Mouse (Mus musculus) ES-Bruce4 (cell line): ENCODE results near the gene Wdr70. TPM values are rescaled to one million over a fixed set of nuclear protein-coding genes. Genes with fewer than 3 reads are reported as not detected.

Experiments
- H3K27ac ChIP-seq: 2 replicates; pipeline ENCODE4 v1.5.1; 2012; ENCODE audit warnings: low read length, inconsistent platforms; ENCODE audit not compliant: insufficient read depth
- H3K27me3 ChIP-seq: 2 replicates; pipeline ENCODE4 v1.6.1; 2012; ENCODE audit warnings: mild to moderate bottlenecking, low read length, inconsistent platforms; ENCODE audit not compliant: control insufficient read depth, poor library complexity, insufficient read depth, severe bottlenecking
- H3K36me3 ChIP-seq: 2 replicates; pipeline ENCODE4 v1.6.1; 2012; ENCODE audit warnings: inconsistent platforms, mild to moderate bottlenecking, low read length, moderate library complexity; ENCODE audit not compliant: control insufficient read depth, poor library complexity, insufficient read depth, severe bottlenecking
- H3K4me1 ChIP-seq: one replicate; pipeline ENCODE4 v1.8.1; 2011; ENCODE audit warnings: low read length; ENCODE audit not compliant: control insufficient read depth, insufficient read depth
- H3K4me3 ChIP-seq: 2 replicates; pipeline ENCODE4 v1.5.1; 2011; ENCODE audit warnings: low read depth, mild to moderate bottlenecking, low read length
- H3K9ac ChIP-seq: 2 replicates; pipeline ENCODE4 v1.6.1; 2012; ENCODE audit warnings: low read depth, mild to moderate bottlenecking, inconsistent platforms; ENCODE audit not compliant: poor library complexity, severe bottlenecking
- H3K9me3 ChIP-seq: replicated peaks from 2 replicates; pipeline ENCODE4 v1.6.1; 2012; ENCODE audit warnings: mild to moderate bottlenecking, low read length, inconsistent platforms; ENCODE audit not compliant: control insufficient read depth, poor library complexity, insufficient read depth, severe bottlenecking
- CTCF ChIP-seq: IDR thresholded peaks from one replicate; pipeline ENCODE4 v1.8.1; 2011; ENCODE audit warnings: low read depth, low read length
- EP300 ChIP-seq: IDR thresholded peaks from 2 replicates; pipeline ENCODE4 v1.6.1; 2011; ENCODE audit warnings: low read depth, low read length; ENCODE audit not compliant: insufficient read depth
- POLR2A ChIP-seq: IDR thresholded peaks from one replicate; pipeline ENCODE4 v1.8.1; 2011; ENCODE audit warnings: low read length; ENCODE audit not compliant: insufficient read depth
- polyA plus RNA-seq: library from polyadenylated mRNA; stranded (reverse); fragments of >200 nt; gene quantifications from 2 replicates; pipeline ENCODE4 v1.2.4, GENCODE M21; 2011; ENCODE audit warnings: low read depth; ENCODE audit not compliant: missing spikeins, insufficient read depth, insufficient read length

The Wdr70 gene
- polyA plus RNA-seq, 1 experiment: 65.5 TPM

- Histone ChIP-seq H3K9ac (no peak overlapping the region), H3K4me3 (no peak overlapping the region), H3K4me1 (no peaks in the 10 kb centered on the region), H3K27ac (no peak overlapping the region), H3K27me3 (no peaks in the 10 kb centered on the region), H3K36me3 (no peaks in the 10 kb centered on the region), H3K9me3 (no peaks in the 10 kb centered on the region)
- no peak for TF ChIP-seq CTCF
- no peak for TF ChIP-seq POLR2A
- no peak for TF ChIP-seq EP300
These were observed 100.9 kb downstream of the Wdr70 start for GRCm38 (mm10) chr15:7998095-7998494.

DNA sequence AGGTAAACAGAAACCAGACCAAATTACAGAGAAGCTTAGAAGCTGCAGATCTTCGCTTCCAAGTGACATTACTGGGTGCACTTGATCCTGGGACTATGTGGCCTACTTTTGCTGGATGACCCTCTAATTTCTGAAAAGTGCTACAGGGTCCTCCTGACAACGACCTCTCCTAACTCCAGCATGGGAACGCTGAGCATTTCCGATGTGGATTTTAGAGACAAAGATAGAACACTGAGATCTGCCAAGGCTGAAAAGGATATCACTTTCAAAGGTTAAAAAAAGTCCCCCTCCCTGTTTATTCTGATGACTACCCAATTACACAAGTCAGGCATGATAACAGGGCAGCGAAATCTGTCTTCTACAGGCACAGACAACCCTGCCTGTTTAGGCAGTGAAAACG is 105.3 kb downstream of the Wdr70 start:
- no peak overlapping the region for H3K4me3 ChIP-seq
- H3K9ac ChIP-seq: no peak overlapping the region
- no peaks in the 10 kb centered on the region for H3K4me1 ChIP-seq
- H3K27me3 ChIP-seq: no peaks in the 10 kb centered on the region
- H3K36me3 ChIP-seq: no peaks in the 10 kb centered on the region
- H3K27ac ChIP-seq: no peak overlapping the region
- H3K9me3 ChIP-seq: no peaks in the 10 kb centered on the region
- TF ChIP-seq CTCF (no peak), EP300 (no peak), POLR2A (no peak)

GRCm38 (mm10) chr15:7990101-7990500 is 108.9 kb downstream of the Wdr70 start:
- Histone ChIP-seq H3K9me3 (no peaks in the 10 kb centered on the region), H3K36me3 (no peaks in the 10 kb centered on the region), H3K4me1 (no peaks in the 10 kb centered on the region), H3K4me3 (no peak overlapping the region), H3K27ac (no peak overlapping the region), H3K27me3 (no peaks in the 10 kb centered on the region), H3K9ac (no peak overlapping the region)
- no peak for TF ChIP-seq EP300
- TF ChIP-seq POLR2A: no peak
- TF ChIP-seq CTCF: no peak

GRCm38 (mm10) chr15:7987374-7987773 is 111.6 kb downstream of the Wdr70 start:
- Histone ChIP-seq H3K9ac (no peak overlapping the region), H3K27ac (no peak overlapping the region), H3K36me3 (no peaks in the 10 kb centered on the region), H3K4me1 (no peaks in the 10 kb centered on the region), H3K27me3 (no peaks in the 10 kb centered on the region), H3K4me3 (no peak overlapping the region), H3K9me3 (no peaks in the 10 kb centered on the region)
- TF ChIP-seq CTCF (no peak), POLR2A (no peak), EP300 (no peak)

- Histone ChIP-seq H3K27me3 (no peaks in the 10 kb centered on the region), H3K27ac (no peak overlapping the region), H3K4me1 (no peaks in the 10 kb centered on the region), H3K36me3 (no peaks in the 10 kb centered on the region), H3K9me3 (no peaks in the 10 kb centered on the region), H3K9ac (no peak overlapping the region), H3K4me3 (no peak overlapping the region)
- TF ChIP-seq POLR2A: no peak
- TF ChIP-seq CTCF: no peak
These were observed 112.7 kb downstream of the Wdr70 start for GRCm38 (mm10) chr15:7986274-7986673.

DNA sequence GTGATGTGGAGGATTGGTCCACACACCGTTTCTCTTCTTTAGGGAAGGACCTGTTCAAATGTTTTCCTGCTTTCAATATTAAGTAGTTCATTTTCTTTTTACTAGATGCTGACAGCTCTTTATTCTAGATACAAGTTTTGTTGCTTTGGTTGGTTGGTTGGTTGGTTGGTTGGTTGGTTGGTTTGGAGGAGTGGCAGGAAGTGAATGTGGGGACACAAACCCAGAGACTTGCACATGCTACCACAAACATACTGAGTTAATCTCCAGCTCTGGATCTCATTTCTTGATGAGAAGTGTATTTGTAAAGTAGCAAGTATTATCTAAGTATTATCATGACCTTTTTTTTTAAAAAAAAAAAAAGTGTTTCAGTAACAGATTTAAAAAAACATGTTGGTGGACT is 120.4 kb downstream of the Wdr70 start:
- Histone ChIP-seq H3K36me3 (no peaks in the 10 kb centered on the region), H3K27ac (no peak overlapping the region), H3K27me3 (no peaks in the 10 kb centered on the region), H3K9ac (no peak overlapping the region), H3K4me3 (no peak overlapping the region), H3K4me1 (no peaks in the 10 kb centered on the region), H3K9me3 (no peaks in the 10 kb centered on the region)
- TF ChIP-seq EP300 (no peak), CTCF (no peak), POLR2A (no peak)
